Mouse (Mus musculus) heart, postnatal 25 days (tissue): ENCODE measurements around the gene Scgb2b11. TPM values are rescaled to one million over a fixed set of nuclear protein-coding genes. Genes with fewer than 3 reads are reported as not detected.
"Not testable (repeated sequence)": the region's sequence is repeated elsewhere in the genome, so short reads cannot be mapped to it uniquely, and the experiment has no call there.

Source experiments
- DNase-seq: peaks from one replicate; pipeline ENCODE4 v3.0.0; 2022; ENCODE audit warnings: low spot score
- intact Hi-C: fragments of 180-260 bp; cut with DNase I; formaldehyde crosslinking; loops from one replicate; pipeline ENCODE4 v1.15.1; 2025
- total RNA-seq, 2 experiments: library from RNA; stranded (reverse); gene quantifications; 2 replicates each; pipeline ENCODE4 v1.2.3; 2021

The Scgb2b11 gene
- total RNA-seq = not detected

- intact Hi-C loops, DNase-seq: not testable (repeated sequence)
Observed at GRCm38 (mm10) chr7:32211045-32211444, at the start of gene Scgb2b11. Scgb2b11 (minus strand) TSS chr7:32211145.

- intact Hi-C loops, DNase-seq: not testable (repeated sequence)
Observed at GRCm38 (mm10) chr7:32222540-32222939, 11.6 kb upstream of the Scgb2b11 start, which contains the start of gene Scgb1b11. Scgb1b11 (plus strand) TSS chr7:32222840.

Other genes with a start within 250 kb of the Scgb2b11 start
- gene Scgb1b10, start 110.3 kb downstream of the Scgb2b11 start, total RNA-seq = not detected
- gene Scgb1b11, start 11.7 kb upstream of the Scgb2b11 start, total RNA-seq = not detected
- not detected for gene Scgb2b12, start 116.1 kb upstream of the Scgb2b11 start, total RNA-seq
- not detected for gene Scgb1b12, start 123.0 kb upstream of the Scgb2b11 start, total RNA-seq
- not detected for gene Scgb1b29, start 230.4 kb upstream of the Scgb2b11 start, total RNA-seq